Mouse (Mus musculus) lung, postnatal 0 days (tissue): ENCODE data around the gene Ensa.

ENCODE experiments used
- CTCF ChIP-seq: IDR thresholded peaks from 2 replicates; pipeline ENCODE4 v1.5.1; 2016; ENCODE audit warnings: antibody characterized with exemption, mild to moderate bottlenecking
- EP300 ChIP-seq: IDR thresholded peaks from 2 replicates; pipeline ENCODE4 v1.6.1; 2016; ENCODE audit warnings: antibody characterized with exemption, mild to moderate bottlenecking, control low read depth

- TF ChIP-seq CTCF (no peak), EP300 (no peak)
These were observed 3.6 kb upstream of the Ensa start for GRCm38 (mm10) chr3:95621241-95621640.
